Mouse (Mus musculus) neural tube, embryonic 13.5 days (tissue): ENCODE data around the gene Cmas. TPM values are rescaled to one million over a fixed set of nuclear protein-coding genes. Genes with fewer than 3 reads are reported as not detected.

Experiments used
- ATAC-seq: fragments of 200-750 bp; cut with Nextera tagmentation; 2 replicates; pipeline ENCODE4 v1.8.0; 2017; ENCODE audit warnings: low read depth, mild to moderate bottlenecking, moderate TSS enrichment, moderate library complexity
- H3K27ac ChIP-seq: fragments of 300-500 bp; sonication (generic); replicated peaks from 2 replicates; pipeline ENCODE4 v1.5.1; 2015; ENCODE audit warnings: moderate library complexity, mild to moderate bottlenecking, inconsistent platforms
- H3K27me3 ChIP-seq: fragments of 300-500 bp; sonication (generic); 2 replicates; pipeline ENCODE4 v1.6.1; 2015; ENCODE audit warnings: mild to moderate bottlenecking, inconsistent platforms
- H3K36me3 ChIP-seq: fragments of 300-500 bp; sonication (generic); 2 replicates; pipeline ENCODE4 v1.6.1; 2015; ENCODE audit warnings: mild to moderate bottlenecking, inconsistent platforms
- H3K4me1 ChIP-seq: fragments of 300-500 bp; sonication (generic); replicated peaks from 2 replicates; pipeline ENCODE4 v1.6.1; 2015; ENCODE audit warnings: inconsistent platforms
- H3K4me2 ChIP-seq: fragments of 300-500 bp; sonication (generic); 2 replicates; pipeline ENCODE4 v1.6.1; 2015; ENCODE audit warnings: inconsistent platforms, mild to moderate bottlenecking, moderate library complexity
- H3K4me3 ChIP-seq: fragments of 300-500 bp; sonication (generic); 2 replicates; pipeline ENCODE4 v1.5.1; 2015; ENCODE audit warnings: mild to moderate bottlenecking, inconsistent platforms
- H3K9ac ChIP-seq: fragments of 300-500 bp; sonication (generic); 2 replicates; pipeline ENCODE4 v1.6.1; 2015; ENCODE audit warnings: moderate library complexity, mild to moderate bottlenecking, inconsistent platforms
- H3K9me3 ChIP-seq: fragments of 300-500 bp; sonication (generic); 2 replicates; pipeline ENCODE4 v1.6.1; 2016; ENCODE audit warnings: inconsistent platforms
- WGBS: fragments of 180-500 bp; shearing (Covaris S2); methylation state at CpG from one replicate; pipeline ENCODE4 v1.1.7; 2015; 5-methylcytosine and 5-hydroxymethylcytosine counted together
- polyA plus RNA-seq: library from polyadenylated mRNA; unstranded; fragments of >200 nt; fragmentation: Nextera tagmentation; extraction: Ambion mirVana; gene quantifications from 2 replicates; pipeline ENCODE4 v1.2.1, GENCODE M21; 2015

Gene Cmas
- polyA plus RNA-seq, 1 experiment from 2014 or later: 174 TPM

- no peak overlapping the region for H3K9ac ChIP-seq
- H3K27ac ChIP-seq: no peak overlapping the region
- peaks cover 23% of the 10 kb centered on the region for H3K4me1 ChIP-seq
- no peak for ATAC-seq
- H3K36me3 ChIP-seq: no peaks in the 10 kb centered on the region
- H3K4me2 ChIP-seq: no peak overlapping the region
- H3K9me3 ChIP-seq: no peaks in the 10 kb centered on the region
- no peak overlapping the region for H3K4me3 ChIP-seq
- 89% methylated on average over 1 of the region's 1 CpGs for WGBS
- no peaks in the 10 kb centered on the region for H3K27me3 ChIP-seq
Observed at GRCm38 (mm10) chr6:142797996-142798395, 41.5 kb downstream of the Cmas start.

GRCm38 (mm10) chr6:142798837-142799236, 42.4 kb downstream of the Cmas start:
- no peak for ATAC-seq
- H3K36me3 ChIP-seq: no peaks in the 10 kb centered on the region

GRCm38 (mm10) chr6:142799704-142800374, 43.4 kb downstream of the Cmas start:
- H3K36me3 ChIP-seq: no peaks in the 10 kb centered on the region
- H3K4me2 ChIP-seq: no peak overlapping the region
- no peaks in the 10 kb centered on the region for H3K9me3 ChIP-seq
- H3K9ac ChIP-seq: no peak overlapping the region
- H3K4me1 ChIP-seq: peaks cover 7% of the 10 kb centered on the region
- no peak overlapping the region for H3K4me3 ChIP-seq
- no peaks in the 10 kb centered on the region for H3K27me3 ChIP-seq
- no peak for ATAC-seq
- WGBS: 83% methylated on average over 7 of the region's 7 CpGs
- no peak overlapping the region for H3K27ac ChIP-seq

More at GRCm38 (mm10) chr6:142798837-142799236, 42.4 kb downstream of the Cmas start:
- H3K9ac ChIP-seq: no peak overlapping the region
- H3K4me3 ChIP-seq: no peak overlapping the region
- H3K9me3 ChIP-seq: no peaks in the 10 kb centered on the region
- H3K27ac ChIP-seq: no peak overlapping the region
- no peaks in the 10 kb centered on the region for H3K27me3 ChIP-seq
- no peak overlapping the region for H3K4me2 ChIP-seq
- 79% methylated on average over 9 of the region's 9 CpGs for WGBS
- peaks cover 15% of the 10 kb centered on the region for H3K4me1 ChIP-seq

DNA sequence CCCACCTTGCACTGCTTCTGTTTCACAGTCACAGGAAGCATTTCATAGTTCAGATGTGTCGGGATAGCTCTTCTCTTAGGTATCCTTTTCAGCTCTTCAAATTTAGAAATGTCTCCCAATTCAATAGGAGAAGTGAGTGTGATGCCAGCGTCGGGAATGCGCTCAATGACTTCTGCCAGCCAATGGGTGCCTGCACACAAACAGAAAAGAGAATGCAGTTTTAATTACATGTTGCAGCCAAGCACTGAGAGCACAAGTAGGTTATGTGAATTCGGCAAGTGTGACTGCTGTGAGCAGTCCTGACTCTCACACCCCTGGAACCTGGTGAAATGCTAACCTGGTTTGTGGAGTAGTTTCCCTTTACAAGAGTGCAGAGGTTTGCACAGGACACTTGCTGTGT, 45.2 kb downstream of the Cmas start:
- WGBS: 80% methylated on average over 5 of the region's 5 CpGs
- H3K4me3 ChIP-seq: no peak overlapping the region
- H3K4me2 ChIP-seq: no peak overlapping the region
- H3K27me3 ChIP-seq: no peaks in the 10 kb centered on the region
- no peak overlapping the region for H3K27ac ChIP-seq
- H3K9me3 ChIP-seq: no peaks in the 10 kb centered on the region
- H3K4me1 ChIP-seq: peaks cover 7% of the 10 kb centered on the region
- H3K9ac ChIP-seq: no peak overlapping the region
- no peak for ATAC-seq
- H3K36me3 ChIP-seq: no peaks in the 10 kb centered on the region

DNA sequence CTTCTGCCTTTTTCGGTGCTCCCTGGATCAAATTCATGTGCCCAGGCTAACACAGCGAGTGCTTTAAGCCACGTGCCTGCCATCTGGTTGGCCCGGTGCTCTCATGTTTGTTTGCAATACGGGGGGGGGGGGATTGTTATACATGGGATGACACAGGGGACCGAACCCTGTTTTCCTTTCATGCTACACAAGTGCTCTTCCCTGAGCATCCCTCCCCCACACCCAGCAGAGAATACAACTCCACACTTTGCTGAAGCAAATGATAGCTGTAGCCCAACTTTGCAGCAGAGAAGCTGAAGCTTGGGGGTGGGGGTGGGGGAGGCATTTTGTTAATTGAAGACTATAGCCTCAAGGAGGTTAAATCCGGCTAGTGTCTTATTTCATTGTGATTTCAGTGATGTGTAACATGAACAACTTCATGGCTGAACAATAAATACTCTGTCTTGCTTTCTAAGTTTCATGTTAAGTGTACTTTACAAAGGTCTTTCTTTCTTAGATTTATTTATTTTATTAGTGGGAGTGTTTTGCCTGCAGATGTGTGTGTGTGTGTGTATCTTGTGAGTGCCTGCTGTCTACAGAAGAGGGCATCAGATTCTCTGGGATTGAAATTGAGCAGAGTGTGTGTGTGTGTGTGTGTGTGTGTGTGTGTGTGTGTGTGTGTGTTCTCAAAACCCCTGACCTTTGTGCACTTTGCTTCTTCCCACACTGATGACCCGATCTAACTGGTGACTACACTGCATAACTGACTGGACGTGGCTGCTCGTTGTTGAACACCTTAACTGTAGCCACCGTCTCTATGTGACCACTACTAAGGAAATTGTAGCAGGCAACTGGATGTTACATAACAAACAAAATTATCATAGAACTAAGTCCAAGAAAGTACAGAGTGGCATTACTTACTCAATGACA, 46.4 kb downstream of the Cmas start:
- Histone ChIP-seq H3K27me3 (no peaks in the 10 kb centered on the region), H3K4me2 (no peak overlapping the region), H3K4me3 (no peak overlapping the region), H3K27ac (no peak overlapping the region), H3K4me1 (peaks cover 7% of the 10 kb centered on the region), H3K36me3 (no peaks in the 10 kb centered on the region), H3K9ac (no peak overlapping the region), H3K9me3 (no peaks in the 10 kb centered on the region)
- ATAC-seq: no peak
- WGBS: 61% methylated on average over 11 of the region's 11 CpGs

DNA sequence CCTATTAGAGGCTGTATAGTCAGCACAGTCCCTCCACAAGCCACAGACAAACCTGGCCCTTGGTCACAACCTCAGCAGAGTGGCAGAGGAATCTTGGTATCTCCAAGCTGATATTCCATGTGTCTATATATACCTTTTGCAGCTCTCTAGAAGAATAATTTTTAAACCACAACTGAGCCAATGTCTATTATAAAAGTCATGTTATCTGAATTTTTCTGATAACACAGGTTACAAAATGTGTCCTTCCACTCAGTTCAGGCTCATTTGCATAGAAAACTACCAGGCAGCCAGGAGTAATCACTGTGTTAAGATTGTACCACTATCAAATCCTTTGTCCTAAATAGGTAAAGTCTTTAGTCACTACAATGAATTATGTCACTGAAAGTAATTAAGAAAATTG, 47.9 kb downstream of the Cmas start, which contains the start of gene Sult6b2:
TSS of gene Sult6b2 (minus strand) at position 101 of the 400 bp plus-strand sequence.
- H3K4me2 ChIP-seq: no peak within 1 kb of the TSS
- H3K9ac ChIP-seq: no peak within 1 kb of the TSS
- no peaks in the 10 kb centered on the region for H3K36me3 ChIP-seq
- no peak for ATAC-seq
- no peaks in the 10 kb centered on the region for H3K9me3 ChIP-seq
- no peak within 1 kb of the TSS for H3K4me3 ChIP-seq
- no peak within 1 kb of the TSS for H3K27ac ChIP-seq
- H3K27me3 ChIP-seq: no peaks in the 10 kb centered on the region
- peaks cover 7% of the 10 kb centered on the region for H3K4me1 ChIP-seq

DNA sequence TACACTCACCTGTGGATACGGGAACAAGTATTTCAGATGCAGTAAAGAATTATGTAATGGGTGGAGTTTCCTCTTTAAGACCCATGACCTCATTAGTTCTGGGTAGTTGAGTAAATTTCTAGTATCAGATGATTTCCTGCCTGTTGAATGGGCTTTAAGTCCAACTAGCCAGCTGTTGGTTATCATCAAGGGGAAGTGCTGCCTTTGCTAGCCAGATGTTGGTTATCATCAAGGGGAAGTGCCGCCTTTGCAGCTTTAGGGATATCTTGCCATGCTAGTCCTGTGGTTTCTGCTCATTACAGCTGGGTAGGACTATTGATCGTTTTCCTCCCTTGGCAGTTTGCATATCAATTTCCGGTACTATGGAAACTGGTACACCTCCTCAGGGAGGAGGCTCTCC, 49.8 kb downstream of the Cmas start:
- Histone ChIP-seq H3K9me3 (no peaks in the 10 kb centered on the region), H3K4me1 (peaks cover 7% of the 10 kb centered on the region), H3K27ac (no peak overlapping the region), H3K4me3 (no peak overlapping the region), H3K27me3 (no peaks in the 10 kb centered on the region), H3K4me2 (no peak overlapping the region), H3K9ac (no peak overlapping the region), H3K36me3 (no peaks in the 10 kb centered on the region)
- ATAC-seq: no peak
- 96% methylated on average over 4 of the region's 4 CpGs for WGBS

GRCm38 (mm10) chr6:142809373-142810098, 53.0 kb downstream of the Cmas start:
- H3K4me1 ChIP-seq: peaks cover 7% of the 10 kb centered on the region; the same call in 1 of the 2 replicates
- no peak overlapping the region for H3K4me2 ChIP-seq
- no peaks in the 10 kb centered on the region for H3K36me3 ChIP-seq
- no peaks in the 10 kb centered on the region for H3K9me3 ChIP-seq
- H3K27me3 ChIP-seq: no peaks in the 10 kb centered on the region
- H3K27ac ChIP-seq: no peak overlapping the region
- no peak overlapping the region for H3K9ac ChIP-seq
- 53% methylated on average over 6 of the region's 6 CpGs for WGBS
- no peak overlapping the region for H3K4me3 ChIP-seq
- ATAC-seq: no peak

DNA sequence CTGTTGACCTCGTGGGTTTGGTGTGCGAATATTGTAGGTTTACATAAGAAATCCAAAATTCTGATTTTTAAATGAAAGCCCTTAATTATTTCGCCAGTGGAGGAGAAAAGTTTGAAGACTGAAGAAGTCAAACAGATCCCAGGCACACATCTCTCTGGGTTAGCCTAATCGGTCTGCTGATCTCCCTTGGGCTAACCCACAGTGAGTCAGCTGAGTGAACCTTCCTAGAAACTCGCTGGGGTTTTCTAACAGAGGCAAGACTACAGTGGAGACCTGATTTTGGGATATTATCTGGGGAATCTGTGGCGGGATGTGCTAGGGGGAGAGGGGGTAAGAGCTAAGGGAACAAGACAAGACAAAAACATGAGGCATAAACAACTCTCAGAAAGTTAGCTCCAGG, 53.8 kb downstream of the Cmas start:
- Histone ChIP-seq H3K4me2 (no peak overlapping the region), H3K9ac (no peak overlapping the region), H3K4me1 (peaks cover 10% of the 10 kb centered on the region; the same call in 1 of the 2 replicates), H3K9me3 (no peaks in the 10 kb centered on the region), H3K27me3 (no peaks in the 10 kb centered on the region), H3K4me3 (no peak overlapping the region), H3K36me3 (no peaks in the 10 kb centered on the region), H3K27ac (no peak overlapping the region)
- ATAC-seq: no peak
- WGBS: 73% methylated on average over 6 of the region's 6 CpGs

GRCm38 (mm10) chr6:142812969-142813368, 56.5 kb downstream of the Cmas start:
- WGBS: 50% methylated on average over 5 of the region's 5 CpGs
- no peak overlapping the region for H3K9ac ChIP-seq

DNA sequence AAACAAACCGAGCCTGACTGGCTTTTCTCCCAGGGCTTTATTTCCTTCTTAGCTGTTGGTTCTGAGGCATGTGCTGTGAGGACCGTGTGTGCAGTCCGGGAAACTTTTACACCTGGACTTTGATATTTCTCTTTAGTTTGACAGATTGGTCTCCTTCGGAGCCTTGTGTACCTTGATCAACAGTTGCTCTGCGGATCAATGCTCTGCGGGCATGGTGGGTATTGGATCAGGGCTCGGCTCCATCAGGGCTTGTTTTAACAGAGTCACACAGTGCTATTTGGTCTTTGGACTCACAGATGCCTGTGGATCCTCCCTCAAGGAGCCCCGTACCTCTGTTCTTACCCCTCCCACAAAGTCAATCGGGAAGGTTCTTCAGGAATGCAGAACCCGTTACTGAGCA, 57.5 kb downstream of the Cmas start:
- peaks cover 10% of the 10 kb centered on the region; the same call in 1 of the 2 replicates for H3K4me1 ChIP-seq
- H3K36me3 ChIP-seq: no peaks in the 10 kb centered on the region
- no peaks in the 10 kb centered on the region for H3K9me3 ChIP-seq
- H3K27me3 ChIP-seq: no peaks in the 10 kb centered on the region
- H3K4me3 ChIP-seq: peak overlapping the region; percentile 34; the same call in 1 of the 2 replicates
- no peak overlapping the region for H3K27ac ChIP-seq
- no peak for ATAC-seq
- peak overlapping the region; percentile 57 for H3K4me2 ChIP-seq
- peak overlapping the region; percentile 67 for H3K9ac ChIP-seq
- 64% methylated on average over 10 of the region's 10 CpGs for WGBS

More at GRCm38 (mm10) chr6:142812969-142813368, 56.5 kb downstream of the Cmas start:
- no peak for ATAC-seq
- H3K9me3 ChIP-seq: no peaks in the 10 kb centered on the region
- no peak overlapping the region for H3K4me3 ChIP-seq
- H3K27ac ChIP-seq: no peak overlapping the region
- H3K36me3 ChIP-seq: no peaks in the 10 kb centered on the region
- H3K4me1 ChIP-seq: peaks cover 10% of the 10 kb centered on the region; the same call in 1 of the 2 replicates
- no peaks in the 10 kb centered on the region for H3K27me3 ChIP-seq
- H3K4me2 ChIP-seq: no peak overlapping the region
